Mouse (Mus musculus): Measurements from ENCODE around the gene Dand5.

DNA sequence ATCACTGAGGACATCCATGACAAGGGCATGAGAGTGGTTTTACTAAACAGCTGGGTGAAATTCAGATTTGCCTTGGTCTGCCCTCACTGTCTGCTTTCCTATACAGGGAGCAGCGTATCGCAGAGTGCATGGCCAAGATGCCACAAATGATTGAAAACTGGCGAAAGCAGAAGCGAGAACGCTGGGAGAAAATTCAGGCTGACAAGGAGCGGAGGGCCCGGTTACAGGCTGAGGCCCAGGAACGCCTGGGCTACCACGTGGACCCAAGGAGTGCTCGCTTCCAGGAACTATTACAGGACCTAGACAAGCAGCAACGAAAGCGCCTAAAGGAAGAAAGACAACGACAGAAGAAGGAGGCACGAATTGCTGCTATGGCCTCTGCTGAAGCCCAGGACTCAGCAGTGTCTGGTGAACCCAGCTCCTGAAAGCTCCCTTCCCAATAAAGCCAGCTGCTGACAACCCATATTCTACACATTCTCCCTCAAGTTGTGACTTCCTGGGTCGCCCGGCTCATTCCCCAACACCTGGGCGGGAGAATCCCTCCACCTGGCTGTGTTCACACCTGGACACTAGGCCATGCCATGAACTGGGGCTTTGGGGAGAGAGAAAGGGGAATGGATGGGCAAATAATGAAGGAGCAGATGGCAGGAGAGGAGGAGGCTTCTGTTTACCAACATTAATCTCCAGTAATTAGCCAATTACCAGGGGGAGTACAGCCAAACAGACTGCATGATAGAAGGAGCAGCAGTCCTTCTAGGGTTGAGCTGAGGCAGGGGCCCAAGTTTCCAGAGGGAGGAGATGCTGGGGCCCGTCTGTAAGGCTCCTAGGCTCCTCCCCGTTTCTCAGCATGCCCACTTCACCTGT is 11.6 kb upstream of the Dand5 start:
- TF ChIP-seq POLR2A (IDR thresholded peaks at IDR 0.05; ENCODE audit: insufficient read depth, low read depth, low read length) (no peak), CTCF (IDR thresholded peaks at IDR 0.05) (no peak), EP300 (IDR thresholded peaks at IDR 0.05; ENCODE audit: insufficient read depth, low read depth, low read length) (no peak)

Data from heart, adult 2 months (tissue).